Comparison of ENCODE assay signal across 8 mouse cellular contexts in the genomic region with DNA sequence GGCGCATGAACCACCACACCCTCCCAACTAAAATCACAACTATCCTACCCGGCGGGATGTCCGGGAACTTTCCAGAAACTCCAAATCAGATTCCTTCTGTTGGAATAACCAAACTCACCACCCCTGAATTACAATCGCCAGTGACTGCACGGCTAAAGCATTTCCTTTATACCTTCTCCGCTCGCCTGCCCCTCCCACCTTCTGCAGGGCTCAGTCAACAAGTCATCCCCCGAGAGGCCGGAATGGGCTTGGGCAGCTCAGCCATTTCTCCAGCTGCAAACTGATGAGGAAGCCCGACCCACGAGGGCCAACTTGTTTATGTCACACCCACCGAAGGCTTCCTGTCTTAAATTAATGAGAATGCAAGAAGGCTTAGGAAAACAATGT.
A peak's percentile ranks its signal among the peaks of the same experiment; 100 is the strongest.
DNase-seq lines count a peak whose midpoint lies in the region; ATAC-seq and TF ChIP-seq lines count a peak whose summit lies in the region.

No protein-coding gene starts in this region.

- DNase-seq in spleen, adult 2 months (ENCODE audit: low read depth in 1 of 2, low spot score in 2 of 2) = peak in 1 of 2 experiments; percentile 9
- no peak for DNase-seq in spleen, adult 12 weeks (ENCODE audit: low spot score)
- peak; percentile 26 for DNase-seq in forebrain, embryonic 14.5 days (ENCODE audit: low spot score)
- DNase-seq in heart, postnatal 4 days = peak; percentile 74
- DNase-seq in limb, embryonic 11.5 days (ENCODE audit: low spot score) = peak; percentile 74
- DNase-seq in midbrain, embryonic 10.5 days (ENCODE audit: low spot score) = peak; percentile 54
- DNase-seq in thymus, postnatal 4 days = peak; percentile 37
- DNase-seq in right cerebral cortex, postnatal 10 days (ENCODE audit: low spot score in 2 of 2) = no peak

- peak overlapping the region; percentile 52; the same call in 1 of the 2 replicates for H3K4me3 ChIP-seq in spleen, adult 2 months (ENCODE audit: extremely low read depth, insufficient read depth, insufficient read length)
- peak overlapping the region; percentile 37 for H3K4me3 ChIP-seq in forebrain, embryonic 14.5 days (ENCODE audit: low read depth, low read length)
- peak overlapping the region; percentile 49 for H3K4me3 ChIP-seq in limb, embryonic 11.5 days (ENCODE audit: low read depth, low read length)
- H3K4me3 ChIP-seq in midbrain, embryonic 10.5 days = peak overlapping the region; percentile 72

- H3K9me3 ChIP-seq in forebrain, embryonic 14.5 days (replicated peaks; ENCODE audit: control insufficient read depth, low read length) = no peaks in the 10 kb centered on the region
- H3K9me3 ChIP-seq in limb, embryonic 11.5 days (ENCODE audit: control insufficient read depth, low read length) = no peaks in the 10 kb centered on the region
- no peaks in the 10 kb centered on the region for H3K9me3 ChIP-seq in midbrain, embryonic 10.5 days (replicated peaks)

- TF ChIP-seq POLR2A in spleen, adult 2 months (IDR thresholded peaks at IDR 0.05; ENCODE audit: low read depth, low read length) = no peak

- peaks cover 6% of the 10 kb centered on the region for H3K4me1 ChIP-seq in spleen, adult 2 months (ENCODE audit: control insufficient read depth, insufficient read depth, insufficient read length)
- H3K4me1 ChIP-seq in forebrain, embryonic 14.5 days (ENCODE audit: control insufficient read depth, insufficient read depth, low read length) = peaks cover 8% of the 10 kb centered on the region; the same call in 1 of the 2 replicates
- H3K4me1 ChIP-seq in limb, embryonic 11.5 days (ENCODE audit: control insufficient read depth, insufficient read depth, low read length) = peaks cover 25% of the 10 kb centered on the region
- peaks cover 58% of the 10 kb centered on the region for H3K4me1 ChIP-seq in midbrain, embryonic 10.5 days

- WGBS in spleen, adult 2 months = 3% methylated on average over 13 of the region's 13 CpGs
- 2% methylated on average over 13 of the region's 13 CpGs for WGBS in forebrain, embryonic 14.5 days
- WGBS in limb, embryonic 11.5 days = 2% methylated on average over 13 of the region's 13 CpGs
- WGBS in midbrain, embryonic 10.5 days = 1% methylated on average over 13 of the region's 13 CpGs

- peak overlapping the region; percentile 62; the same call in 1 of the 2 replicates for H3K9ac ChIP-seq in forebrain, embryonic 14.5 days (ENCODE audit: low read length)
- peak overlapping the region; percentile 67; the same call in 1 of the 2 replicates for H3K9ac ChIP-seq in limb, embryonic 11.5 days (ENCODE audit: low read length)

- peak; percentile 50; the same call in 1 of the 2 replicates for ATAC-seq in forebrain, embryonic 14.5 days
- peak; percentile 59; the same call in 1 of the 2 replicates for ATAC-seq in limb, embryonic 11.5 days (ENCODE audit: insufficient number of reproducible peaks, low FRiP score, low TSS enrichment, low read depth)

- no peaks in the 10 kb centered on the region for H3K36me3 ChIP-seq in spleen, adult 2 months (ENCODE audit: control insufficient read depth, insufficient read depth, low read length)
- H3K36me3 ChIP-seq in forebrain, embryonic 14.5 days (ENCODE audit: control insufficient read depth, insufficient read depth, low read length) = no peaks in the 10 kb centered on the region
- H3K36me3 ChIP-seq in limb, embryonic 11.5 days (ENCODE audit: control insufficient read depth, insufficient read depth, low read length) = no peaks in the 10 kb centered on the region
- H3K36me3 ChIP-seq in midbrain, embryonic 10.5 days = no peaks in the 10 kb centered on the region

- no peak overlapping the region for H3K27ac ChIP-seq in spleen, adult 2 months (ENCODE audit: insufficient read depth, low read length)
- no peak overlapping the region for H3K27ac ChIP-seq in forebrain, embryonic 14.5 days (ENCODE audit: low read depth, low read length)
- H3K27ac ChIP-seq in limb, embryonic 11.5 days (replicated peaks; ENCODE audit: low read depth, low read length) = 0 out of 2 replicates have a peak overlapping the region, but pooled peaks have one; percentile 36
- H3K27ac ChIP-seq in midbrain, embryonic 10.5 days (replicated peaks) = peak overlapping the region; percentile 78

- 0 out of 2 replicates have a peak, but pooled peaks cover 2% of the 10 kb centered on the region for H3K27me3 ChIP-seq in spleen, adult 2 months (ENCODE audit: control insufficient read depth, insufficient read depth, low read length)
- no peaks in the 10 kb centered on the region for H3K27me3 ChIP-seq in forebrain, embryonic 14.5 days (replicated peaks; ENCODE audit: control insufficient read depth, insufficient read depth, low read length)
- no peaks in the 10 kb centered on the region for H3K27me3 ChIP-seq in limb, embryonic 11.5 days (ENCODE audit: control insufficient read depth, insufficient read depth, low read length)
- H3K27me3 ChIP-seq in midbrain, embryonic 10.5 days (ENCODE audit: low read depth, poor library complexity, severe bottlenecking) = peaks cover 16% of the 10 kb centered on the region

- TF ChIP-seq CTCF in spleen, adult 2 months (IDR thresholded peaks at IDR 0.05; ENCODE audit: extremely low read depth, insufficient read depth, insufficient read length, insufficient replicate concordance) = no peak

- peak overlapping the region; percentile 89 for H3K4me2 ChIP-seq in forebrain, embryonic 14.5 days (ENCODE audit: low read length)
- H3K4me2 ChIP-seq in limb, embryonic 11.5 days (ENCODE audit: low read depth, severe bottlenecking) = peak overlapping the region; percentile 97

Comparison
In these comparisons a context has a peak if more than half of its experiments do, and no peak if none do; other contexts are left out.
1. DNase-seq: peak in forebrain, embryonic 14.5 days (single experiment), heart, postnatal 4 days (single experiment), limb, embryonic 11.5 days (single experiment), midbrain, embryonic 10.5 days (single experiment) and thymus, postnatal 4 days (single experiment); none in spleen, adult 12 weeks (single experiment) and right cerebral cortex, postnatal 10 days (0 of 2).
2. H3K27ac ChIP-seq: peak in limb, embryonic 11.5 days (single experiment) and midbrain, embryonic 10.5 days (single experiment); none in spleen, adult 2 months (single experiment) and forebrain, embryonic 14.5 days (single experiment).
3. Peak in every context shown above with its lines, with median percentiles within 50 percentile points of each other: H3K4me3 ChIP-seq.